Mouse (Mus musculus): ENCODE measurements around the gene Pafah2. TPM values are rescaled to one million over a fixed set of nuclear protein-coding genes. Genes with fewer than 3 reads are reported as not detected.

Pafah2 gene
- total RNA-seq, 4 experiments from 2014 or later, result 13.9 to 21.7 (median 19.0) TPM

GRCm38 (mm10) chr4:134425088-134425487 lies 29.0 kb downstream of the Pafah2 start:
- DNase-seq, result no peak

DNA sequence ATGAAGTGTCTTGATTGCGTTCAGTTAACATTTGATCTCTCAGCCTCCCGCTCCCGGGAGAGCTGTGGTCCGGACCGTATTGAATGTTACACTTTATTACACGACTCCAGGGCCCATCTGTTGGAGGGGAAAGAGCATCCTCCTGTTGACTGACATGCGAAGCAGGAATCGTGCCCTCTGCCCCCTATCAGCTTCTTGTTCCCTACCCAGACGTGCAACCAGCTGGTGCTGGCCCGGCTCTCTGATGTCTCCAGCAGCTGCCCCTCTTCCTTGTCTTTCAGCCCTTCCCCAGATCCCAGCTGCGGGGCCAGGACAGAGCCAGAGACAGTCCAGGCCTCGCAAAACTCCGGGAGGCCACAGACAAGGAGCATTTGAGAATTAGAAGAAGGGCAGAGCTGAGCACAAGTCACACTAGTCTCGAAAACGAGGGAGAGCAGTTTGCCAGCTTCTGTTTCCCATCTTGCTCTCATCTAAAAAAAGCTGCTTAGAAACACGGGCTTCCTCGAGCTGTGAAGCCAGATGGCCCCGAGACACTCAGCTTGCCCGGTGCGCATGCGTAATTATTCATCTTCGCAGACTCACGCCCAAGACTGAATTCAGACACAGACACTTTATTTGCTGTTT lies 34.4 kb downstream of the Pafah2 start:
- DNase-seq, result no peak

GRCm38 (mm10) chr4:134432686-134433360 lies 36.7 kb downstream of the Pafah2 start:
- DNase-seq, result no peak

GRCm38 (mm10) chr4:134436185-134436584 lies 40.1 kb downstream of the Pafah2 start:
- DNase-seq, result no peak

- no peak for DNase-seq
Observed at GRCm38 (mm10) chr4:134436659-134437058, 40.5 kb downstream of the Pafah2 start.

GRCm38 (mm10) chr4:134439119-134439518 lies 43.0 kb downstream of the Pafah2 start:
- DNase-seq, result no peak

GRCm38 (mm10) chr4:134439919-134440318 lies 43.8 kb downstream of the Pafah2 start:
- DNase-seq, result no peak

DNA sequence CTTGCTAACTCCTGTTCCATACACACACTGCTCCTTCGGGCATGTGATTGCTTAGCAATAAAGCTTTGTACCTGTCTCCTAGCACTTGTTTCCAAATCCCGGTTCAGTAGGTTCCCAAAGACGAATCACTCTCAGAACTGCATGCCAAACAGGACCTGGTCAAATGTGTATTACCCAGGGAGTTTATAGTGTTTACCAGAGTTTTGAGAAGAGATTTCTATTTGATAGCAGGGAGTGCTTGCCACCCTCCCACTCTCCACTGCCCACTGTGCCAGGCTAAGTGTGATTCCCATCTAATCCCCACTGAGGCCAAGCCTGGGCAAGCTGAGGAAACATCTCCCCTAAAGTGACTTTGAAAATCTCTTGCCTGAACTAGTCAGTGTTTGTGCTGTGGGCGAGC lies 46.1 kb downstream of the Pafah2 start:
- no peak for DNase-seq

GRCm38 (mm10) chr4:134443589-134443988 lies 47.5 kb downstream of the Pafah2 start:
- no peak for DNase-seq

GRCm38 (mm10) chr4:134444949-134445348 lies 48.8 kb downstream of the Pafah2 start:
- DNase-seq, result no peak

DNA sequence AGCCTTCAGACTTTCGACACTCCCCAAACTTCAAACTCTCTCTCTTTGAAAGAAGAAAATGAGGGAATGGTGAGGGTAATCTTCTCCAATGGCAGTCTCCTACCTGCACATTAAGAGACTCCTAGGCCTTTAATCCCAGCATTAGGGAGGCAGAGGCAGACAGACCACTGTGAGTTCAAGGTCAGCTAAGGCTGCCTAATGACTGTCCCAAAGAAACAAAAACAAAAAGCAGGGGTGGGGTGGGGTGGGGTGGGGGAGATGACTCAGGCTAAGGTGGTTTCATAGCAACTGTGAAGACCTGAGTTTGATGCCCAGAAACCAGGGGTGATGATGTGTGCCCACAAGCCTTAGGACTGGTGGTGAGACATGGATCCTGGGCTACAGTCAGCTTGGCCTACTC lies 49.4 kb downstream of the Pafah2 start:
- no peak for DNase-seq

DNA sequence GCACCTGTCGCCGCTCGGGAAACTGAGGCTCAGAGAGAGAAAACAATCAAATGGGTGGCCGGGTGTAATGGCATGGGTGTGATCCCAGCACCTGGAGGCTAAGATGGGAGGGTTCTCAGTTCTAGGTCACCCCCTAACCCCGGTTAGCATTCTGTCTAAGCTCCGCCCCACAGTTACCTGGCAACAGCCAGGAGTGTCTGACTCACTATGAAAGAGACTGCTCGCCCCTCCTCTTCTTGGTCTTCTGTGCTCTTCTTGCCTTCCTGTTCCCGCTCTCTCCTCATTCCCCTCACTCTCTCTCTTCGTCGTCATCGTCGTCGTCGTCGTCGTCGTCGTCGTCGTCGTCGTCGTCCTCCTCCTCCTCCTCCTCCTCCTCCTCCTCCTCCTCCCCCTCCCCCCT lies 51.8 kb downstream of the Pafah2 start:
- DNase-seq, result no peak

- DNase-seq, result no peak
Observed at GRCm38 (mm10) chr4:134449595-134450391, 53.7 kb downstream of the Pafah2 start.

GRCm38 (mm10) chr4:134450392-134451195 lies 54.5 kb downstream of the Pafah2 start:
- DNase-seq, result peak; percentile 17

DNA sequence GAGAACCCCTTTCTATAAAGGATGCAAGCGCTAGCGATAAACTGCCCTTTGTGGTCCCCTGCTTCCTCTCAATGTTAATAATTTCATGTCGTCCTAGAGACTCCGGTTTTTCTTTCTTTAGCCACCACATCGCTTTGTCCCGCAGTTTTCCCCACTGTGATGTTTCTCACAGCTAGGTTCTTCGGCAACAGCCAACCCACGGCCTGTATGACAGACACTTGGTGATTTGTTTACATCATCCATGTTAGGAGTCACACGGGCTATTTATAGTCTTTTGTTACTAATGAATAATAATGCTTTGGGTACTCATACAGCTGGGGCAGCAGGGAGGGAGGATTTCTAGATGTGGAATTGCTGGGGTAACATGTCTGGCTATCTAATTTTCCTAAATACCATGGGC lies 55.4 kb downstream of the Pafah2 start:
- no peak for DNase-seq

DNA sequence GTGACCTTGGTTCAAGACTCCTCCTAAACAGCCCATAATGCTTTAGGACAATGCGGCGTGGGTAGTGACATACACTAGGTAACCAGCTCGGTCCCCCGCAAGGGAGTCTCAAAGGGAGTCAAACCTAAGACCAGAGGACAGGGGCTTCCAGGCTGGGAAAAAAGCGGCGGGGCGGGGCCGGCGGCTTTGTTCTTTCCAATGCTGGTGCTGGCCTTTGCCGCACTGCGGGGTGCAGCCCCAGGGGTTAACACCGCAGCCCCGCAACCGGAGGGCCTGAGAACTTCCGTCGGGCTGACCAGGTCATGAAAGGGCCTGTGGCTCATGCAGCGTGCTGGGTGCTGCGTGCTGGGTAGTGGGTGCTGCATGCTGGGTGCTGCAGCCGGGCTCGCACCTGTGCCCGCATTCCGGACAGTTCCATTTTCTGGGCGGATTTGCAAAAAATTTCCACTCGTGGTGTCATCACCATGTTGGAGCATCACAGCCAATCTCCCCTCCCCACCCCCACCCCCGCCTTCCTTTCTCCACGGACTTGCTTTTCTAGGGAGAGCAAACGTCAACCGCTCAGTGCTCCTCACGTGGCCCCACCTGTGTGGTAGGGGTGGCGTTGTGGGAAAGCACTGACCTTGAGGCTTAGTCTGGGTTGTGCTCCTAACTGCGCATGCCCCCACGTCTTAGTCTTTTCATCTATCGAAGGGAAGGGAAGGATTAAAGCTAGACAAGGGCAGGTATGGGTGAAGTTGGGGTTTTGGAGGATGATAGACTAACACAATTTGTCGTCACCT lies 57.7 kb downstream of the Pafah2 start:
- no peak for DNase-seq

GRCm38 (mm10) chr4:134455310-134455709 lies 59.2 kb downstream of the Pafah2 start:
- no peak for DNase-seq

DNA sequence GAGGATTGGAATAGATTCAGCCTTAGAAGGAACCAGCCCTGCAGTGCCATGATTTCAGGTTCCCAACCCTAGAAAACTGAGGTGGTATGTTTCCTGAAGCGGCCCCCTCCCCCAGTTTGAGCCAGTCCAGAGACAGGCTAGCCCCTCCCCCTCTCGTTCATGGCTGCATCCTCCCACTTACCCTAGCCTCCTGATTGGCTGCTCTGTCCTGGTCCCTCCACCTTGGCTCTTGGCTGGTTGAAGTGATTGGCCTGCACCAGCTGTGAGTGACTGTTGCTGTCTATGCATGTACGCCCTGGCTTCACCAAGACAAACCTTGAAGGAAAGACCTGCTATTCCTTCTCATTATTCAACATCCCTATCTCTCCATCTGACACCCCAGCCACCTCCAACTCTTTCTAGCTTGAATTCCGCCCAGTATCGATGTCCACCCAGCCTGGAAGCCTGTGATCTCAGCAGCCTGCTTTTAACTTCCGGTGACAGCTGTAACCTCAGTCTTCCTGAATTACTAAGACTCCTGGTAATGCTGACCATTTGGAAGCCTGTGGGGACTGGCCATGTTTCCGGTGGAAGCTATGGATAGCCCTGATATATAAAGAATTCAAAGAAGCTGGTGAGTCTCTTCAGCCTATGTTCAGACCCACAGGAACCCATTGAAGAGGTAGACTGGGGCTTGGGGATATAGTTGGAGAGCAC lies 61.2 kb downstream of the Pafah2 start:
- DNase-seq, result no peak

DNA sequence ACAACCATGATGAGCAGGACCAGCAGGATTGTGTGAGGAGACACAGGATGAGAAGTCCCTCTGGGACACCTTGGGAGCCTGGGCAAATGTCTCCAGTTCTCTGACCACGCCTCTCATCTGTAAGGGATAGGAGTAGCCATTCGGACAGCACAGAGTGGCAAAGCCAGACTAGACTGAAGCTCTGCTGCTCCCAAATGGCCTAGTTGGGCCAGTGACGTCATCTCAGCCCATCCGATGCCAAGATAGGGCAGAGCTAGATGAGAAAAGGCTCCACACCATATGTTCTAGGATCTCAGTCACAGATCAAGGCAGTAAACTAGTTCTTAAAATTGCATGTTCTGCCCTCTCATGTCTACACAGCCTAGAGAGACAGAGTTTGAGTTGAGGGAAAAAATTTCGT lies 62.7 kb downstream of the Pafah2 start:
- no peak for DNase-seq

DNA sequence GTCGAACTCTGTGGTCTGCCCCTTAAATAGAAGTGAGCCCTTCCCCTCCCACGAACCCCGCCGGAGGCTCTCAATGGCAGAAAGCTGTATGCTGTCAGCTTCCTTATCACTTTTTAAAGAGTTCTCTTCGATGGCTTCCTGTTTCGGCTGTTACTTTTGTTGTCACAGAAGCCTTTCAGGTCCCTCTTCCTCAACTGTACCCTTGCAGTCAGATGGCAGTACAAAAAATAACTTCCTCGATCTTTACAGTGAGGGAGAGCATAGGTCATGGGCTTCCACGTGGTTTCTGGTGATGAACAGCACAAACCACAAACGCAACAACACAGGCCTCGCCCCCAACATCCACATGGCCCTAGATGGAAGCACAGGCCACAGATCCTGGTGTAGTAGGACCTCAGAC lies 64.2 kb downstream of the Pafah2 start:
- no peak for DNase-seq

- DNase-seq, result no peak
Observed at GRCm38 (mm10) chr4:134461252-134461651, 65.1 kb downstream of the Pafah2 start.
